Mouse (Mus musculus) right cerebral cortex, postnatal 10 days (tissue): ENCODE measurements around the gene Samd10.

Experiments used
- DNase-seq, 2 experiments: peaks; one replicate each; pipeline ENCODE4 v3.0.0; 2021; ENCODE audit warnings: low spot score in 2 of 2

Samd10 gene

DNA sequence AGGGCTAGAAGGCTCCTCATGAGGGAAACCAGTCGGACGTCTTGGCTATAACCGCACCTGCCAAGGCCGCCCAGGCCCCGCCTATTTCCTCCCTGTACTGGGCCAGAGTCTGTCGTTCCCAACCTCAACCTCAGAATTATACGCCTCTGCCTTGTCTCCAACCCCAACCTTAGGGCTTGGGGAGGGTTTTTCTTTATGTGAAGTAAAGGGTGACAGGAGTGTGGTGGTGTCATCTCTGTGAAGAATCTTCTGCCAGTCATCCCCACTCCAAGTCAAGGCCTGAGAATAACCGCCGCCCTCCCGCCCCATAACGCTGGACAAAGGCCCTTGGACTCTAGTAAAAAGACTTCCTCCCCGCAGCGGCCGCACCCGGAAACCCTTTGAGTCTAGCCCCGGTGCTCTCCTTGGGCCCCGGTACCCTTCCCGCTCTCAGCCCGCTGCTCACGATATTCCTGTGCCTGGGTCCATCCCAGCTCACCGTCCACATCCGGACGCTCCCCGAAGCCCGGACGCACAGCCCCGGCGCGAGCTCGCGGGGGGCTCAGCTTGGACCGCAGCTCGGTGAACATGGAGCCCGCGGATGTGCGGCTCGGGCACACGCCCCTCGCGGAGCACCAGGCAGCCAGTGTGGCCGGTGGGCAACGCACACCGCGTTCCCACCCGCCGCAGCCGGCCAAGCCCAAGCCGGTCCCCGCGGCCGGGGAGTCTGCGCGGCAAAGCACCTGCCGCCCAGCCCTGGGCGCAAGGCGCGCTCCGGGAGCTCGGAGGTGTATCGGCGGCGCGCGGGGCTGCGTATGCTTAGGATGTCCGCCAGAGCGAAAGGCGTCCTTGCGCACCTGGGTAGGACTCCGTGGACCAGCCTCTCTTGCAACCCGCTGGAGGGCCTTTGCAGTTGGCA is at the start of gene Samd10:
Gene Samd10 (minus strand): TSS at position 759 of the 898 bp plus-strand sequence.
- DNase-seq: peak; percentile 75 to 77

DNA sequence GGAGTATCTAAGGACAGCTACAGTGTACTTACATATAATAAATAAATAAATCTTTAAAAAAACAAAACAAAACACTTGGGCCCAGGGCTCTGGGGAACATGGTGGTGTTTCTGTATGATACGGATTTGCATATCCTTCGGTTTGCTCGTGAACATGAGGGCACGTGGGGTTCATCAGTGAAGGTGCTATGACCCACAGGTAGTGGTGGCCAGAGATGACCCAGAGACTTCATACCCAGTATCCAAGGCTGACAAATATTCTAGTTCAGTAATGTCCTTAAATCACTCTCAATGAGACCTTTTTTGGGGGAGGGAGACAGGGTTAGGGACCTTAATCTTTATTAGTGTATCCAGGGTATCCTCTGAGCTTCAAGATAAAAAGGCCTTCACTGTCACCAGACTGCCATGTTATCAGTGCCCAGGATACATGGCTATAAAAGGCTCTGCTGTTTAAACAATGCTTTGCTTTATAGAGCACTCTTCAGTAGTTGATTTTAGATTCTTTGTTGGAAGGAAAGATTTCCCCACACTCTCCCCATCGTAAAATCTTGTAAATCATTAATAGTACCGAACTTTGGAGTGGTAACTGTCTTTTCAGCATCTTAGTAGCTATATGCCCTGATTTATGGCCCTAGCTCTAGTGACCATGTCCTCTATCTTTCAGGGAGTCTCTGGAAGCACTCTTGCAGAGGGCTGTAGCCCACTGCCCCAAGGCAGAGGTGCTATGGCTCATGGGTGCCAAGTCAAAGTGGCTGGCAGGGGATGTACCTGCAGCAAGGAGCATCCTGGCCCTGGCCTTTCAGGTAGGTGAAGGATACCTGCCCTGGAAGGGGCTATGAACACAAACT is 47.8 kb upstream of the Samd10 start:
- DNase-seq: no peak

DNA sequence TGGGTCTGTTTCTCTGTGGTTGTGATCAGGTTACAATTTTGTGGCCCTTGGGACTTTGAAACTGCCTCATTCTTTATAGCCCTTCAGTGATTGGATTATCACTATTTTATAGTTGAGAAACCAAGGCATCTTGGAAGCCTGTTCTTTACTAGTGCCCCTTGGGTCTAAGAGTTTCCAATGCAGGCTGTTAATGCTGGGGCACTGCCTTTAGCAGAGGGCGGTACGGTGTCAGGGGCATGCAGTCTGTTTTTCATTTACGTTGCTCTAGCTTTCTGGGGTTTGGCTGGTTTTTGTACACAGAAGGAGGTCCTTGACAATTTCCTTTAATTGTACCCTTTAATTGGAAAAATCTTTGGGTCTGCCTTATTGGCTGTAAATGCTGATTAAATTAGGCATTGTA is 46.7 kb upstream of the Samd10 start:
- DNase-seq: no peak

DNA sequence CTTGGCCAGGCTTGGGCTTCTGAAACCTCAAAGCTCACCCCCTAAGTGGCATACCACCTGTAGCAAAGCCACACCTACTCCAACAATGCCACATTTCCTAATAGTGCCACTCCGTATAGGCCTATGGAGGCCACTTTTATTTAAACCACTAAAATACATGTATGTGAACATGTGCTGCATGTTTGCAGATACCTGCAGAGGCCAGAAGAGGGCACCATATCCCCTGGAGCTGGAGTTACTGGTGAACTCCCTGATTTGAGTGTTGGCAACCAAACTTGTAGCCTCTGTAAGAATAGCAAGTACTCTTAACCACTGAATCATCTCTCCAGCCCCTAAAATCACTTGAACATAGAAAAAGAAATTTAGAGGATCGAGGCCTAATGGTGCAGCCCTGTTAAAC is 45.3 kb upstream of the Samd10 start:
- peak; percentile 34 to 51 for DNase-seq

DNA sequence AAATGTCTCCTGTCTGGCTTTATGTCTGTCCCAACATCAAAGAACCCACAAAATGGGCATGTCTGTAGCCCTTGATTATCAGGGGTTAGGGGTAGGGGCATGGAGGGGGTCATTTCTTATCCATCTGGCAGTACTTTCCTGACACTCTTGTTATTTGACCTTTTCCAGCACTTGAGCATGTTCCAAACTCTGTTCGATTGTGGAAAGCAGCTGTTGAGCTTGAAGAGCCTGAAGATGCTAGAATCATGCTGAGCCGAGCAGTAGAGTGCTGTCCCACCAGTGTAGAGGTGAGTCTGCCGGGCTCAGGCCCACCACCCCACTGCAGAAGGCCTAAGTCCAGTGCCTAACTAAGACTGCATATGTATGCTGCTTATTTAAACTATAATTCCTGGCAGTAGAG is 36.9 kb upstream of the Samd10 start:
- no peak for DNase-seq

DNA sequence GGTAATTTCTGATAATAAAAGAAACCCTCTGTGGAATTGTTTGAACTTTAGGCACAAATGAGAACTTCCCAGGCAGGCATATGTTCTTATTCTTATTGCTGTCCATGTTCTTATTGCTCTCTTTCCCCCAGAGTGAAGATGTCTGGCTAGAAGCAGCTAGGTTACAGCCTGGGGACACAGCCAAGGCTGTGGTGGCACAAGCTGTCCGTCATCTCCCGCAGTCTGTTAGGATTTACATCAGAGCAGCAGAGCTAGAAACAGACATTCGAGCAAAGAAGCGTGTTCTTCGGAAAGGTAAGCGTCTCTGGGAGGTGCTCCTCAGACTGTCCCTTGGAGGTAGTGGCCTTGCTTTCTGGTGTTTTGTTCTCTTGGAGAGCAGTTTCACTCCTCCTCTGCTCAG is 33.6 kb upstream of the Samd10 start:
- no peak for DNase-seq

DNA sequence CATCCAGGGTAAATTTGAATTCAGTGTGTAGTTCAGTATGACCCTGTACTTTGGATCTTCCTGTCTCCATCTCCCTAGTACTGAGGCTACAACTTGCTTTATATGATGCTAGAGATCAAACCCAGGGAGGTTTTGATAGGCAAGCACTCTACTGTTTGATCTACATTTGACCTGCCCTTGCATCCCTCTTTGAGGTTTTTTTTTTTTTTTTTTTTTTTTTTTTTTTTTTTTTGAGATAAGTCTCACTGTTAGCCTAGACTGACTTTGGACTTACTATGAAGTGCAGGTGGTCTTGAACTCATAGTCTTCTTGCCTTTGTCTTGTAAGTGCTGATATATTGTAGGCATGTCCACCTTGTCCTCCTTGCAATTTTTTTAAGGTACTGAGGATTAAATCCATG is 29.5 kb upstream of the Samd10 start:
- DNase-seq: no peak

DNA sequence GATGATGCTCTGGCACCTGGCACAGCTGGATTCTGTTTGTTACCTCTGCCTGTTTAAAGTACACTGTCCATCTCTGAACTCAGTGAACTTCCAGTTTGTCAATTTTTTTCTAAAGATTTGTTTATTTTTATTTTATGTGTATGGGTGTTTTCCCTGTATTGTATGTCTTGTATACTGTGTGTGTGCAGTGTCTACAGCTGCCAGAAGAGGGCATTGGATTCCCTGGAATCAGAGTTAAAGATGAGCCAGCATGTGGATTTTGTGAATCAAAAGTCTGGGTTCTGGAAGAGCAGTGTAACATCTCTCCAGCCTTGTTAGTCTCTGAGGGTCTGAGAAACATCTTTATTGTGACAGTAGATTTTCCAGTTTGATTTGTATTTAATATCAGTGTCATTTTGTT is 24.4 kb upstream of the Samd10 start:
- peak in 1 of 2 experiments; percentile 48 for DNase-seq

DNA sequence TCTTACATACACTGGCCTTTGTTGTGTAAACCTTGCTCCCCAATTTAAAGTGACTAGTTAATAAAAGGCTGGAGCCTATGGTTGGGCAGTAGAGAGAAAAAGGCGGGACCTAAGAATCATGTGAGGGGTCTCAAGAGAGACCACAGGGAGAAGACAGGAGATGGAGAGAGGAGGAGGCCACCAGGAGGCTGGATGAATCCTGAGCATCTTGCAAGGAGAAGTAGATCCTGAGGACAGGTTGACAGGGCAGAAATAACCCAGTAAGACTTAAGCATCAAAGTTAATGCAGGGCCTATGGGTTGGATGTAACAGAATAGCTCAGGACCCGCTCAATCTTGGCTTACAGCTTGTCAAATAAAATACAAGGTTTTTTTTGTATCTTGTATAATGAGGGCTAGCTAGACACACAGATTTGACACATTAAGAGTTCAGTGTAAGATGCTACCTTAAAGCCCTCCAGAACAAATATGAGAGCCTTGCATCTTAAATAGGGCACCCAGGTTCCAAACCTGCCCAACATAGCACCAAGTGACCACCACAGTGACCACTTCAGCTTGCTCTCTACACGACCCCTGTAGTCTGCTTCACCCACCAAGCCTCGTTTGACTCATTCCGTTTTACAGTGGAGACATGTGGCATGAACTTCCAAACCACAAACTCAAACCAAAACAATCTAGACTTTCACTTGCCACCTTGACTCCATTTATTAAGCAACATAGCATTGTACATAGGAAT is 19.9 kb upstream of the Samd10 start:
- no peak for DNase-seq

DNA sequence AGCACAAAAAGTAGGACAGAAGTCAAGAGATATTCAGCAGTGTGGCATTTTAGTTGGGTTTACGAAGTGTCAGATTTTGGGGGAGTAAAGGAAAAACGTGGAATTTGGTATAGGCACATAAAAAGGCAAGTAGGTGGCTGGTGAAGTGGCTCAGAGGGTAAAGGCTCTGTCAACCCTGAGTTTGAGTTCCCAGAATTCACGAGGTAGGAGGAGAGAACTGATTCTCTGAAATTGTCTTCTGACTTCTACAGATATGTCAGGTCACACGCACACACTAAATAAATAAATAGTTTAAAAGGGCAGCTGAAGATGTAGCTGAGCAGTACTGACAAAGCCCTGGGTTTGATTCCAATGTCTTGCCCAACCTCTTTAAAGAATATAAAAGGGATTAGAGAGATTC is 3.4 kb upstream of the Samd10 start:
- no peak for DNase-seq

DNA sequence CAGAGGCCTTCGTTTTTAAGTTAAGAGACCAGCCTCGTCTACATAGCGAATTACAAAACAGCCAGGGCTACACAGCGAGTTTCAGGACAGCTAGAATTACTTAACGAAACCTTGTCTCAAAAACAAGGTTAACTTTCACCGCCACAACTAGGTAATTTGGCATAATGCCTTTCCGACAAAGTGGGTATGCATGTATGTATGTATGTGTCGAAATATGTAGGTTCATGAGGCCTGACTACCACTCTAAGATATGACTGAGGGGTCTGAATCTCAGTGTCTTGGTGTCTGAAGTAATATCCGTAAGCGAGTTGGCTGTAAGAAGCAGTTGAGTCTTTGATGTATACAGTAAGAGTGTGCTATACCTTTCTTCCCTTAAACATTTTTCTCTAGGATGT is 2.7 kb upstream of the Samd10 start:
- no peak for DNase-seq

DNA sequence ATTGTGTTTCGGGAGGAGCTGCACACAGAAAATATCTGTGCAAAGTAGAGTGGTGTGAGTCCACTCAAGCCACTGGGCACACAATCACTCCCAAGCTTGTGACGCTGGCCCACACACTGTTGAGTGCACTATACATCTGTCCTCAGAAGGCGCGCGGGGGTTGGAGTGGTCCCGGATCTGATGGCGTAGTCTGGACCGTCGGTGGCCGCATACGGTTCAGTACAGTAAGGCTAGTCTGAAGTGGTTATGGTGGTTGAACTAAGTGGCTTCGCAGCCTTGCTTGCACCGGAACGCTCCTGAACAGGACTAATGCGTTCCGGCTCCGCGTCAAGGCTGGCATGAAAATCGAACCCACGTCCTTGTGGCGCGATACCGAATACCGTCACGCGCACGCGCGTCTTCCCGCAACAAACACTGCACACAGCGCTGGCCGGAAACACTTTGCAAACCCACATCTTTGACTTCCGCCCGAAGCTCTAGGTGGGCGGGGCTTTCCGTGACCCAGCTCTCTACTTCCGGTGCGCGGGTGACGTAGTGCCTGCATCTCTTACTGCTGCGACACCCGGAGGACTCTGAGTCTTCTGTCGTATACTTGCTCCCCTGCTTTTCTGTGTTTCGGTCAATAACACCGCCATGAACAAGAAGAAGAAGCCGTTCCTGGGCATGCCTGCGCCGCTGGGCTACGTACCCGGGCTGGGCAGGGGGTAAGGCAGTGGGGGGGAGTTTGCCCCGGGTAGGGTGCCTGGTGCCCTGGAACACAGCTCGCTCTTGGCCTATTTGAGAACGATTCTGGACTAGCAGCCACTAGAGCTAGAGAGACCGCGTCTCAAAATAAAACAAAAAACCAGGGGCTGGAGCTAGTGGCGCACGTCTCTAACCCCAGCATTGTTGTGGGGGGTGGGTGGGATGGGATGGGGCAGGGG is 2.1 kb upstream of the Samd10 start:
- DNase-seq: peak; percentile 99

DNA sequence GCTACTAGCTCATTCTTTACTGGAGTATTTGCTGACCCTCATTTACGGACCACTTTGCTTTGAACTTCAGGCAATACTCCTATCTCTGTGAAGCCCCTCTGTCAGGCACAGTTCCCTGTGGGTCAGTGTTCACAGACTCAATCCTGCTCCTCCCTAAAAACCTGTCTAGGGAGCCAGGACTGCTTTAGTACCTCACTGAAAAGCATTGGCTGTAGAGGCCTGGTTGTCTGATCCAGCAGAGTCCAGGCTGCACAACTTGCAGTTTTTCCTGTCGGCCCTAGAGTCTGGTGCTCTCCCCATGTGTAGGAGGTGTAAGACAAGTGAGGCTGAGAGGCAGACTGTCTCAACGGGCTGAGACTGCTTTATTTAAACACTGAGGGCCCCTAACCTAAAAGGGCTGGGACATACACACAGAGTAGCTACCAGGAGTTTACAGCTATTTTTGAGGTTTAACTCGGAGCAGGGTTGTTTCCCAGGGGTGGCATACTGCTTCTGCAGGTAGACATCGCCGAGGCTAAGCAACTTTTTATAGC is 1.3 kb upstream of the Samd10 start:
- DNase-seq: peak in 1 of 2 experiments; percentile 36

DNA sequence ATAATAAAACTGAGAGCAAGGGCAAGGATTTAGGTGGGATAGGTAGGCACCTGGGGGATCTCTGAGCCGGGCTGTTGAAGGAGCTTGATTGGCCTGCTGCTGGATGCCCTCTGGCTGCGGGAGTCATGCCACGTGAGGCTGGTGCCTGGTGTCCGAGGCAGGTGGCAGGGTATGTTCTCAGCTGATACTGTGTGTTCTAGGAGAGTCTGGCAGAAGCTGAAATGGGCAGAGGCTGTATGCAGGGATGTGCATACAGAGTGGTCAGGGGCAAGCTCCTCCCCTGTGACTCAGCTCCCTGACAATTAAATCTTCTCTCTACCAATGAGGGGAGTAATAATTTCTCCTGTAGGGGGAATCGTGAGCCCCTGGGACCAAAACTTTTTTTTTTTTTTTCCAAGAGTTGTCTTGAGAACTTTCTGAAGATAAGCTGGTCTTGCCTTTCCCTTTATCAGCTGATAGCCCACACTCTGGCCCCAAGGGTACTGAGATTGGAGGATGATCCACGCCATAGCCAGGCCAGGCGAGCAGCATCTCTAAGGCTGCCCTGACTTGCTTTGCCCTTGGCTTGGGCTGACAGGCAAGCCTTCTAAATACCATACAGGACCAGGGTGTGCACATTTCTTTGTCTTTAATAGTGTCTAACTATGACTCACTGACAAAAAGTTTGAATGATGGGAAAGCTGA is 1.5 kb downstream of the Samd10 start:
- DNase-seq: no peak

DNA sequence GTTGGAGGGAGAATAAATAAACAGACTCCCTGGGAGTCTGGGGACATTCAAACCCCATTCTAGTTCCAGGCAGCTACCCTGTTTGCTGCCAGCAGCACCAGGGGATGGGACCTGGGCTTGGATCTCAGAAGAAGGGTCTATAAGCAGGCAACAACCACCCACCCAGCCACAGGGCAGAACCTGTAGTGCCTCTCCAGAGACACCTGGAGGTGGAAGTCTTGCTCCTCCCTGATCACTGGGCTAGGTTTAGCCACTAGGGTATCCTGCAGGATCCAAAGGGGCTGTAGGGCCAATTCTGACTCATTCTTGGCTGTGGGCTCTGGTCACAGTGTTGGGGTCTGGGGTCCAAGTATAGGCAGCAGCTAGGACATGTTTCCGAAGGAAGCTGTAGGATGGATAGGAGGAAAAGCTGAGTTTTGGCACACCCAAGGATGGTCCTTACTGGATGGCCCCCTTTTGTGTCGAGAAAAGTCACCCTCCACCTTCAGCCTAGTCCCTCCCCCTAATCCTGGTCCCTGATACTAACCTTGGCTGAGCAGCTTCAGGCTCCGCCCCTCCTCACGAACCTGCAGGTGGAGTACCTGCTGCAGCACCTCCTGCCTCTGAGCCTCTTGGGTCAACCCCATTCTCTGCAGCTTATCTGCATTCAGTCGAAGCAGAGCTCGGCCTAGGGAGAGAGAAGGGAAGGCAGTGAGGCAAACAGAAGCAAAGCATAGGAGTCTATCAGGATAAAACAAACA is 2.6 kb downstream of the Samd10 start:
- DNase-seq: no peak

DNA sequence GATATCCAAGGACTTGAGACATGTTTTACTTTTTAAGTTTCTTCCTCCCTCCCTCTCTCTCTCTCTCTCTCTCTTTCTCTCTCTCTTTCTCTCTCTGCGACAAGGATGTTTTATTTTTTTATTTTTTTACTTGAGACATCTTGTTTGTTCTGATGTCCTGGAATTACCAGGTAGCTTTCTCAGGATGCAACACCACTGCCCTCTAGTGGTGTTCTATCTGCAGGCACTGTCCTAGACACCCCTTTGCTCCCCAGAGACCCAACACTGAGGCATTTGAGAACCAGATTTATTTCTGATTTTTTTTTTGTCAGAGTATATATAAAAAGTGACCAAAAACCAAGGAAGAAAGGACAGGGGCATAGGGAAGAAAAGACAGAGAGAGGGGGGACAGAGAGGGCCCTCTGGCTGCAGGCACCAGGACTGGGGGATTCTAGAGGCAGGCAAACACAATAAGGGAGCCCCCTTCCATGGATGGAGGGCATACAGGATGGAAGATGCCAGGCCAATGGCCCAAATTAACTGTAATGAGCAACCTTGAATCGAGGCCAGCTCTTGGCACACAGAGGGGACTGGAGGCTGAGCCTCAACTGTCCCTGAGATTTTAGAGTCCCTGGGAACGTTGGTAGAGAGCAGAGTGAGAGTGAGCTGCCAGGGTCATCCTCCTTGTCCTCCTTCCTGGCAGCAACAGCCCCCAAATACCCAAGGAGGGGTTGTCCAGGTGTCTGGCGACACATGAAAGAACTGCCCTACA is 3.9 kb downstream of the Samd10 start:
- DNase-seq: peak in 1 of 2 experiments; percentile 51

DNA sequence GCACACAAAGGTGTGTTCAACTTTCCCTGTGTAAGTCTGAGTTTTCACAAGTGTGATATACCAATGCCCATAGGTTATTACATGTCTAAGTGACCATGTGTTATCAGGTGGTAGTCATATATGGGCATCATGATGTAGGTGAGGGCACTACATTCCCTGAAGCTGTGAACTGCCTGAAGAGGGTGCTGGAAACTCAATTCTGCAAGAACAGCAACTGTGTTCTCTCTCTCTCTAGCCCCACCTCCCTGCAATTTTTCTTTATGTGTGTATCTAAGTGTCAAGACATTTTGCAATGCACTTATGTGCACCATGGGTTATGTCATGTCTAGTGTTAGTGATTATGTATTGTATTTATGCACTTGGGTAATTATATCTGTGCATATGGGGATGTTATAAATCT is 5.1 kb downstream of the Samd10 start:
- no peak for DNase-seq

DNA sequence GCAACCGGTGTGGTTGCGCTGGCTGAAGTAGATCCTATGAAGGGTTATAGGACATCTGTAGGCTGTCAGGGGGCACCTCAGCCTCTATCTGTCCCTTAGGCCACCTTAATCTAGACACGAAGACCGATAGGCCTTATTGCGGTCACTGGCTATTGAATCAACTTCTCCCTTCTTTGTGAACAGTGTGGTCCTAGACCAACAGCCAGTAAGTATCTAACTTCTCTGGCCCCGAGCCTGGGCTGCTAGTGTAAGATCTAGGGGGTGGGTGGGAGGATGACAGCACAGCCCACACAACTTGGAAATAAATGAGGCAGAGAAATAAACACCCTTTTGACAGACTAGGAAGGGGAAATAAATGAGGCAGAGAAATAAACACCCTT is 6.0 kb downstream of the Samd10 start:
- peak in 1 of 2 experiments; percentile 59 for DNase-seq
